Mouse (Mus musculus) urinary bladder, adult 2 months (tissue): ENCODE results near the gene Tldc1. TPM values are rescaled to one million over a fixed set of nuclear protein-coding genes. Genes with fewer than 3 reads are reported as not detected.

Experiments used
- DNase-seq: peaks from one replicate; pipeline ENCODE4 v3.0.0; 2022; ENCODE audit warnings: low spot score
- polyA plus RNA-seq: library from polyadenylated mRNA; depleted of rRNA; stranded (reverse); fragments of >200 nt; gene quantifications from 2 replicates; pipeline ENCODE4 v1.2.3, GENCODE M21; 2012

Gene Tldc1
- polyA plus RNA-seq, 1 experiment, result 16.4 TPM

DNA sequence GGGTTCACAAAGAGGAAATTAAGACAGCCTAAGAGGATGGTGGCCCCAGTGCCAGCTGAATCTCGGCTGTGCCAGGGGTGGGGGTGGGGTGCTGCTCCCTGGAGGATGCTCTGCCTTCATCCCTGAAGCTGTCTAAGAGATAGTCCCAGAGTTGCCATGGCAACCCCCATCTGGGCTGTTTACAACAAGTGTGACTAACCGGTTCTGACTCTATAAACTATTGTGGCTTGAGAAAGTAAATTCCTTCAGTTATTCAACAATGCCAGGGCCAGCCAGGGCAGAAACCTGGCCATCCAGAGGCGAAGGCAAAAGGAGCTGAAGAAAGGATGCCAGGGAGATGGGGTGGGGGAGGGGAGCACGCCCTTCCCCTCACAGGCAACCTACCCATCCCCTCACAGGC, 23.0 kb upstream of the Tldc1 start:
- no peak for DNase-seq

DNA sequence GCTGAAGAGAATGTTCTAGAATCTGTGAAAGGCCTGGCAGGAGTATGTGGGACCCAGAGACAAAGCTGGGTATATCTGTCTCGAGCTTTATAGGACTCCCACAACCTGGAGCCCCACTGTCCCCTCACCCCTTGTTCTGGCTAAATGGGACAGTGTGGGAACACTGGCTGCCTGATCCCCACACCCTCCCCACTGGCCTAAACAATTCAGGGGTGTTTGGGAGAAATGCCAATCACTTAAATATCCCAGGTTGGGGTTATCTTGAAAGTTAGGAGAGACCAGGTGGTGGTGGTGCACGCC, 20.7 kb upstream of the Tldc1 start:
- DNase-seq, result no peak

- DNase-seq, result no peak
These were observed 20.2 kb upstream of the Tldc1 start for GRCm38 (mm10) chr8:119798170-119798964.

DNA sequence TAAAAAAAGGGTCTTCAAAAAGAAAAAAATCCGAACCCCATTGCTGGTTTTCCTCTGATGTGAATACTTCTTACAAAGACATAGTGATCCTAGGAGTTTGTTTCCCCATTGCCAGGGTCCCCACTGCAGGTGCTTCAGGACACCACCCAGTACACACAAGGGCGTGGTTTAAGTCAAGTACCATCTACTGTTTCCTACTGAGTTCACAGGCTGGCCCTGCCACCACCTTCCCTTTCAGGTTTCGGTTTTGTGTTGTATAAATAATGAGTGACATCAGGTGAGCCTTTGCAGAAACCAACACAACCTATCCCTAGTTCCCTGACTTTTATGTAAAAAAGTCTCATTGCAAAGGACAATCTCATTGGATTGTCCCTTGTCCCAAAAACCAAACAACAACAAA, 17.4 kb upstream of the Tldc1 start:
- DNase-seq, result no peak

DNA sequence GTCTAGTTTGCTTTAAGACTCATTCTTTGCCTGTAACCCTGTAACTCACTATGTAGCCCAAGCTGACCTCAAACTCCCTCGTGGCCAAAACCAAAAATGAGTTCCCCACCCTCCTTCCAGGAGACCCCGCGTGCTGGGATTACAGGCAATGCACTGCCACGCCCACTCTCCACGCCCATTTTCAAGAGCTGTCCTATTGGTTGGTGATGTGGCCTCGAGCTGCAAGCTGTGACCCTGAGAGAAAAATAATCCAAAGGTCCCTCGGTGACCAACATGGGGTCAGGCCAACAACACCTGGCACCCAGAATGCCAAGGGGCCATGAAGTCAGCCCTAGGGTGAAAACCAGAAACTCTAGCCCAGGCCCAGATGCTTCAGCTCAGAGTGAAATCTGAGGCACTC, 16.5 kb upstream of the Tldc1 start:
- no peak for DNase-seq

GRCm38 (mm10) chr8:119791804-119792704, 13.8 kb upstream of the Tldc1 start:
- DNase-seq, result no peak

DNA sequence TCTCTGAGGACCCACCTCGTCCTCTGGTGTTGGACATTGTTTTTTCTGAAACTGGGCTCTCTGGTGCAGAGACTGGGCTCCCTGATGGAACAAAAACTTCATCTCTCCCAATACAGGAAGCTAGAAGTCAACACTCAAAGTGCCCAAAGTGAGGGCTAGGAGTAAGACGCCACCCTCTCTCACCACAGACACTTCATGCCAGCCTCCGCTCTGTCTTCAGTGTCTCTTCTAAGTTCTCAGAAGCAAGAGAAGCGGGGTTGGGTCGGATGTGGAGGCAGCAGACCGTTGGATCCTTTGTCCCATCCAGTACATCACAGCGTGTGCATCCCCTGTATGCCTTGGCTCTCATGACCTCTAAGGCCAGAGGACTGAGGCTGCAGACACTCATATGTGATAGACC, 11.4 kb upstream of the Tldc1 start:
- no peak for DNase-seq

DNA sequence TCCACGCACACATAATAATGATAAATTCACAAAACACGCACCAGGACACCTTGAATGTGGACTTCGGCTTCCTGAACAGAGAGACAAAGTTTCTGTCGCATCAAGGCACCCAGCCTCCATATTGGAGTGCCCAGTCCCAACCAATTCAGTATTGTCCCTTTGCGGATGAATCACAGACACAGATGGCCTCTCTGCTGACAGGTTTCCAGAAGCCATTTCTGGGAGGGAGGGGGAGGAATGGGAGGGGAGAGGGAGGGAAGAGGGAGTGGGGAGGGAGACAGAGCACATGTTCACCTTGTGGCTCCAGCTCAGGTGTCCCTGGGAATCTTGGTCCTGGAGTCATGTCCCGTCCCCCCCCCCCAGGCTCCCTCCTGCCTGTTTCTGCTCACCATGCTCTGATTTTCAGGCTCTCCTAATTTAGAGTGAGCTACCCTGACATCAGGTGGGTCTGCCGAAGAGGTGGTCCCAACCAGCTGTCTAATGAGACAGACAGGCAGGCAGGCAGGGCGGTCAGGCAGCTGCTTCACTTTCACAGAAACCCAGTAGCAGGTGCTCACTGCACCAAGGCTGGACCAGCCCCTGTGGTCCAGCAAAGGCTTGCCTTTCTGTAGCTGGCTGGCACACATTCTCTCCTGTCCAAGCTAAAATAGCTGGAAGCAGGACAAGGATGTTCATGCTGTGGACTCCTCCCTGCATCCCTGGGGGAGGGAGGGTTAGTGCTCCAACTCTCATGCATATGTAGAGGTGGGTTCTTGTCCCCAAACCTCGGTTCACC, 10.6 kb upstream of the Tldc1 start:
- no peak for DNase-seq

GRCm38 (mm10) chr8:119787341-119787740, 9.1 kb upstream of the Tldc1 start:
- DNase-seq, result no peak

GRCm38 (mm10) chr8:119786871-119787270, 8.7 kb upstream of the Tldc1 start:
- DNase-seq, result no peak

- DNase-seq, result no peak
These were observed 7.7 kb upstream of the Tldc1 start for GRCm38 (mm10) chr8:119785764-119786405.

GRCm38 (mm10) chr8:119784676-119785075, 6.5 kb upstream of the Tldc1 start:
- DNase-seq, result no peak

- DNase-seq, result no peak
These were observed 5.9 kb upstream of the Tldc1 start for GRCm38 (mm10) chr8:119784141-119784574.

GRCm38 (mm10) chr8:119783579-119783978, 5.4 kb upstream of the Tldc1 start:
- no peak for DNase-seq

DNA sequence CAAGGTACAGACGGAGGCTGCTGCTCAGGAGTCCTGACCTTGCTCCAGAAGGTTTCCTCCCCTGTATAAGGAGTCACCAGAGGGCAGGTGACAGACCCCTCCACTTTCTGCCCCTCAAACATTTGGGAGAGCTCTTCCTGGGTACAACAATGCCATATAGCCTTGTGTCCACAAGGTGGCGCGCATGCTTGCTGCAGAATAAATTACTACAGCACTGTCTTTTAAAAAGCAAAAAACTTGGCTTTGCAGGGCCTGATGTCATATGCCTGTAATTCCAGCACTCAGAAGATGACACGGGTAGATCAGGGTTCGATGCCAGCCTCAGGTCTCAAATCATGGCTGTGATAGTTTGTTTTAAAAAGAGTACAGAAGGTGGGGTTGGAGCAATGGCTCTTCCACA, 4.5 kb upstream of the Tldc1 start:
- DNase-seq, result peak; percentile 64

- no peak for DNase-seq
These were observed 3.0 kb upstream of the Tldc1 start for GRCm38 (mm10) chr8:119781086-119781840.

DNA sequence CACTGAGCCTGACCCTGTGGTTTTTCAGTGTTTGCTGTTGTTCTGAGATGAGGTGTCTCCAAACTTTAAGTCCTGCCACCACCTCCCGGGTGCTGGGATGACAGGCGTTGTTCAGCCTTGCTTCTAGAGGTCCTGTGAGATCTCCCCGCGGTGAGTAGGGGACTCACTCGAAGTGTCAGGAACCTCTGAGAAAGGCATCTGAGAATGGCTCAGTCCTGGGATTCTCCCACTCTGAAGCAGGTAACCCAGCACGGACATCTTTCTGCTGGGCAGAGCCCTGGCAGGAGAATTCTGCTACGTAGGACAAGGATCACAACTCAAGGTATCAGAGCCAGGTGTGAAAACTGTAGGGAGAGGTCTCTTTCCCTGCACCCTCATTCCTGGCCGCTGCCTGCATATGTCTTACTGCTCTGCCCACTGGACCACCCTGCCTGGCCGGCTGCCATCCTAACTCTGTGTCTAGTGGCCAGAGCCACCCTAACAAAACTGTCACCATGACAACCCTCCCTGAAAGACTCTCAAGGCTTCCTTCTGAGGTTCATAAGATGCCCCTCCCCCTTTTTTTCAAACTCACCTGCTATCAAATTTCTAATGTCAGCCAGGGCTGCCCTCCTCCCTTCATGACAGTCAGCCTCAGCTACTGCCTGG, 2.3 kb upstream of the Tldc1 start:
- DNase-seq, result no peak

DNA sequence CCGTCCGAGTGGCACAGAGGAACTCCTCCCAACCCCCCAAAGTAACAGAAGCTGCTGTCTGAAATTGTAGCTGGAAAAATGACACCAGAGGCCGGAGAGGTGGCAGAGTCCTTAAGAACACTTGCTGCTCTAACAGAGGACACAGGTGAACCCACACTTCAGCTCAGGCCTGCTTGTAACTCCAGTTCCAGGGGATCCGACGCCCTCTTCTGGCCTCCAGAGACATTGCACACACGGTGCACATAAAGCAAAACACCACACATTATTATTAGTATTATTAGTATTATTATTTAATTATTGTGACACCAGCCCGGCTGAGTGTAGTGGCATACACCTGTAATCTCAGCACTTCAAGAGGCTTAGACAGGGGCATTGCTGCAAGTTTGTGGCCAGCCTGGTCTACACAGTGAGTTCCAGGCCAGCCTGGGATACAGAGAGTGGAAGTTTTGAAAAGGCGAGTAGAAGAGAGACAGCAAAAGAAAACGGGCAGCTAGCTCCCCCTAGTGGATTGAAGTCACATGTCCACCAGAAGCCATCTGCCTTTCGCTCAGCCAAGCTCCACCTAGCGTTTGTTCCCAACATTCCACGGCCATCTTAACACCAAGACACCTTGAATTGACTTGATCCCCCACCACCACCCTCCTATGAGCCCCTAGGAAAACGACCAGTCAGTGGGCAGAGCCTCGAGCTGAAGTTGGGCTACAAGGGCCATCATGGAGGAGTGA, 959 bp upstream of the Tldc1 start:
- no peak for DNase-seq

DNA sequence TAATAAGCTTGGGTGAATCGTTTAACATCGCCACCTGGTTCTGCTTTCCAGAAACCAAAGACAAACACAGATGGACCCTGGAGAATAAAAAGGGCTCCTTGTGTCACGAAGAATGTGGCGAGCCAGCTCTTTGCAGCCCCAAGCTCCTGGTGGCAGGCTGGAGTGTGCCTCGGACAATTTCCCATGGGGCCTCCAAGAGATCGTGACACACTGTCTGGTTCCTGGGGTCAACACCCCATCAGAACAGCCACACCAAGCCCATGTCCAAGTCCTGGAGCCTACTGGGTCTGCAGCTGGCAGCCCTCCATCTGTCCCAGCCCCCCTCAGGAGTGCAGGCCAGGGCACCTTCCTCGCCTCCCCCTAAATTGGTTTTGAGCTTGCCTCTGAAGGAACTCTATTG, 451 bp downstream of the Tldc1 start:
- no peak for DNase-seq

DNA sequence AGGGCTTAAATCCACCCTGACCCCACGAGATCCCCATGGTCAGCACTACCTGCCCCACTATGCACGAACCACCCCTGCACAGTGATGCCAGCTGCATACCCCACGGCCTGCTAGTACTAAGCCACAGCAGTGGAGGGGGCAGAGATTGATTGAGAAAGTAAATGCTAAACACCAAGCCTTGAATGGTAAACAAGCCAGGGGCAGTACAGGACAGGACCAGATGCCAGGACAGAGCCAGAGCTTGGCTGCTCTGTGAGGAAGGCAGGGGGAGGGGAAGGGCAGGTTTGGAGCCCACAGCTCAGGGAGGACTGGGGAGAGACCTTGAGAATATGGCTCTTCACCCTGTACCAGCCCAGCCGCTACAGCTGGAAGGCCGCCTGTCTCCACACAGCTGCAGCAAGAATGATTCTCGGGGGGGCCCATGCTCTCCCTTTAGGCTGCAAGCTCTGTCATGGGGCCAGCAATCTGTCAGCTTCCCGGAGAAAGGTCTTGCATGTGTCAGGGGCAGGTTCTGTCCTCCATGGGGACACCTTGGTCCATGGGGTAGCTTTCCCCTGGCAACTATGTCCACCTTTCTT, 1.5 kb downstream of the Tldc1 start:
- DNase-seq, result no peak
